Mouse (Mus musculus) midbrain, embryonic 11.5 days (tissue): Measurements from ENCODE around the gene Mgea5. TPM values are rescaled to one million over a fixed set of nuclear protein-coding genes. Genes with fewer than 3 reads are reported as not detected.

ENCODE experiments used
- ATAC-seq: fragments of 200-750 bp; cut with Nextera tagmentation; 2 replicates; pipeline ENCODE4 v1.8.0; 2017; ENCODE audit warnings: moderate TSS enrichment, moderate library complexity; ENCODE audit not compliant: low FRiP score
- DNase-seq: peaks from one replicate; pipeline ENCODE4 v3.0.0; 2015; ENCODE audit warnings: low spot score; ENCODE audit errors: missing footprints
- H3K27ac ChIP-seq: fragments of 300-500 bp; sonication (generic); 2 replicates; pipeline ENCODE4 v1.5.1; 2014; ENCODE audit warnings: low read depth, low read length
- H3K27me3 ChIP-seq: fragments of 300-500 bp; sonication (generic); 2 replicates; pipeline ENCODE4 v1.6.1; 2014; ENCODE audit warnings: mild to moderate bottlenecking, low read length, moderate library complexity, mixed read lengths; ENCODE audit not compliant: control insufficient read depth, insufficient read depth
- H3K36me3 ChIP-seq: fragments of 300-500 bp; sonication (generic); 2 replicates; pipeline ENCODE4 v1.6.1; 2014; ENCODE audit warnings: mild to moderate bottlenecking, low read length, moderate library complexity, mixed read lengths; ENCODE audit not compliant: control insufficient read depth, insufficient read depth
- H3K4me1 ChIP-seq: fragments of 300-500 bp; sonication (generic); 2 replicates; pipeline ENCODE4 v1.6.1; 2014; ENCODE audit warnings: low read length; ENCODE audit not compliant: control insufficient read depth, insufficient read depth
- H3K4me2 ChIP-seq: fragments of 300-500 bp; sonication (generic); 2 replicates; pipeline ENCODE4 v1.6.1; 2014; ENCODE audit warnings: mild to moderate bottlenecking, moderate library complexity
- H3K4me3 ChIP-seq: fragments of 300-500 bp; sonication (generic); 2 replicates; pipeline ENCODE4 v1.5.1; 2014; ENCODE audit warnings: low read depth, low read length
- H3K9ac ChIP-seq: fragments of 300-500 bp; sonication (generic); 2 replicates; pipeline ENCODE4 v1.6.1; 2014; ENCODE audit warnings: low read length
- H3K9me3 ChIP-seq: fragments of 300-500 bp; sonication (generic); 2 replicates; pipeline ENCODE4 v1.6.1; 2016; ENCODE audit warnings: low read length; ENCODE audit not compliant: control insufficient read depth
- WGBS: fragments of 180-500 bp; shearing (Covaris S2); extraction: QIAGEN DNeasy Blood & Tissue Kit; methylation state at CpG from one replicate; pipeline ENCODE4 v1.1.7; 2014; 5-methylcytosine and 5-hydroxymethylcytosine counted together
- polyA plus RNA-seq: library from polyadenylated mRNA; unstranded; fragments of >200 nt; fragmentation: Nextera tagmentation; extraction: Ambion mirVana; gene quantifications from 2 replicates; pipeline ENCODE4 v1.2.1, GENCODE M21; 2014

Mgea5 gene
- polyA plus RNA-seq = 68.8 and 78.9 TPM in 2 replicates

DNA sequence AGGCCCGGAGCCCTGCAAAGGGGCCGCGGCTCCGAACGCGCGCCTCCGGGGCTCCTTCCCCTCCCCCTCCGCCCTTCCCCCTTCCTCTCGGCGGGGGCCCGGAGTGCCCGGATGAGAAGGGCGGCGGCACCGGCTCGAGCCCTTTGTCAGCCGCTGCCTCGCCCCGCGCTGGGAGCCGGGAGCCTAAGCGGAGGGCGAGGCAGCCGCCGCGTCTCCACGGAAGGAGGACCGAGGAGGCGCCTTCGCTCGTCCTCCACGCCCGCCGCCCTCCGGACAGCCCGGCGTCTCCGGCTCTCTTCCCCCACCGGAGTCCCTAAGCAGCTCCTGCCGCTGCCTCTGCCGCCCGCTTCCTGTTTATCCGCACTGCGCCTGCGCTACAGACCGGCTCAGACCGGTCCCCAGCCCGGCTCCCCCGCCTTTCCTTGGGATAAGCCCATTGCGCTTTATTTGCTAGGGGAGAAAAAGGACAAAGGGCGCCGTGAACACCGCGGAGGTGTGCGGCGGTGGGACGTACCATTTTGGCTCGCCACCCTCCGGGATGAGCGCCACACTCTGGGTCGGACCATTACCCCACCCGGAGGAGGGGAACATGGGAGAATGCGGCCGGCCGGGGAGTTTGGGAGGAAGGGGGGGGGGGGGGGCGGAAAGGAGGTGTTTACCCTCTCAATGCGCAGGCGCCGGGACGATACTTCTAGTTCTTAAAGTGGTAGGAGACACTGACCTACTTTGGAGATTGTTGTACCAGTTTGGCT, at the start of gene Mgea5:
Mgea5 (minus strand) TSS at position 657 of the 752 bp plus-strand sequence.
- H3K9me3 ChIP-seq = no peaks in the 10 kb centered on the region
- no peaks in the 10 kb centered on the region for H3K36me3 ChIP-seq
- under 1% methylated on average over 48 of the region's 71 CpGs for WGBS
- peaks cover 17% of the 10 kb centered on the region for H3K4me1 ChIP-seq
- peak within 1 kb of the TSS; percentile 100 for H3K4me3 ChIP-seq
- peak within 1 kb of the TSS; percentile 76 for H3K4me2 ChIP-seq
- DNase-seq (peak; percentile 99), ATAC-seq (peak; percentile 97)
- peak within 1 kb of the TSS; percentile 98 for H3K9ac ChIP-seq
- no peaks in the 10 kb centered on the region for H3K27me3 ChIP-seq
- H3K27ac ChIP-seq = peak within 1 kb of the TSS; percentile 98

DNA sequence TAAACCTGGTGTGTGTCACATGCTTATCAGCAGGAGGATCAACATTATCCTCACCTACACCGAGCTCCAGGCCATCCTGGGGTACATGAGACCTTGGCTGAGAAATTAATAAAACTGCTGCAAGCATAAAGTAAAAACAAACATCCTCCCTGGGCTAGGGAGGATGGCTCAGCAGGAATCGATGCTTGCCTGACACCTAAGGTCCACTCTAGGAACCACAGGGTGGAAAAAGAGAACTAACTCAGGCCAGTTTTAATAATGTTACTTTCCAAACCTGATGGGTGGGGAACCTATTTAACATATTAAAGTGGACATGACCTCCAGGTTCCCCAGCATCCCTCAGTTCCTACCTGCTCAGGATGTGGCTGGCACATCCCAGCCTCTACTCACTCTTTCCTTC, 47.0 kb upstream of the Mgea5 start:
- no peak overlapping the region for H3K4me3 ChIP-seq
- ATAC-seq (no peak), DNase-seq (no peak)
- 63% methylated on average over 2 of the region's 2 CpGs for WGBS
- H3K4me1 ChIP-seq = no peaks in the 10 kb centered on the region
- H3K36me3 ChIP-seq = no peaks in the 10 kb centered on the region
- H3K9ac ChIP-seq = no peak overlapping the region
- H3K4me2 ChIP-seq = no peak overlapping the region
- H3K27me3 ChIP-seq = no peaks in the 10 kb centered on the region
- H3K27ac ChIP-seq = no peak overlapping the region
- no peaks in the 10 kb centered on the region for H3K9me3 ChIP-seq

DNA sequence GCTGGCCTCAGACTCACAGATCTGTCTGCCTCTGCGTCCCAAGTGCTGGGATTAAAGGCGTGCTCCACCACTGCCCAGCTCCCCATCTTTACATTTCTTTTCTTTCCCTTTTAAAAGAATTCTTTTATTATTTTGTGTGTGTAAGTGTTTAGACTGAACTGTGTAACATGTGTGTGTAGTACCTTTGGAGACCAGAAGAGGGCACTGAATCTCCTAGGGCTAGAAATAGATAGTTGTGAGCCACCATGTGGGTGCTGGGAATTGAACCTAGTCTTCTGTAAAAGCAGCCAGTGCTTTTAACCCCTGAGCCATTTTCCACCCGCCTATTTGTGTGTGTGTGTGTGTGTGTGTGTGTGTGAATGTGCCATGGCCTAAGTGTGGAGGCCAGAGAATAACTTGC, 44.1 kb upstream of the Mgea5 start:
- WGBS = 94% methylated on average over 3 of the region's 3 CpGs
- Histone ChIP-seq H3K9ac (no peak overlapping the region), H3K4me1 (no peaks in the 10 kb centered on the region), H3K36me3 (no peaks in the 10 kb centered on the region), H3K9me3 (no peaks in the 10 kb centered on the region), H3K27ac (no peak overlapping the region), H3K4me3 (no peak overlapping the region), H3K27me3 (no peaks in the 10 kb centered on the region), H3K4me2 (no peak overlapping the region)
- DNase-seq (no peak), ATAC-seq (no peak)

DNA sequence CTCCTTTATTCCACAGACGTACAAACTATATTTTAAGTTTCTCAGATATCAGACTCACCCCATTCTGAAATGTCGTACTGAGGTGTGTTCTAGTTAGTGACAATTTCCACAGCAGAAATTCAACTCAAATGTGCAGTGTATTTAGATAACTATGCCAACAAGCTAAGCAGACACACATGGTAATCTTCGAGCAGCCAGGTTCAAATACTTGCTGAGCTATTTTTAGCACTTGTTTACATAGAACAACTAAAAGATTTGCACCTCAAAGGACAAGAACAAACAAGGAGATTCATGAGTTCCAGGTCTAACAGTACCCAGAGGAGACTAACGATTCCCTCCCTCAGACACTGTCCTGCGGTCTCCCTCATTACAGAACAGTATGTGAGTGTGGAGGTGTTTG, 43.5 kb upstream of the Mgea5 start:
- no peak overlapping the region for H3K4me2 ChIP-seq
- H3K4me1 ChIP-seq = no peaks in the 10 kb centered on the region
- 86% methylated on average over 5 of the region's 5 CpGs for WGBS

DNA sequence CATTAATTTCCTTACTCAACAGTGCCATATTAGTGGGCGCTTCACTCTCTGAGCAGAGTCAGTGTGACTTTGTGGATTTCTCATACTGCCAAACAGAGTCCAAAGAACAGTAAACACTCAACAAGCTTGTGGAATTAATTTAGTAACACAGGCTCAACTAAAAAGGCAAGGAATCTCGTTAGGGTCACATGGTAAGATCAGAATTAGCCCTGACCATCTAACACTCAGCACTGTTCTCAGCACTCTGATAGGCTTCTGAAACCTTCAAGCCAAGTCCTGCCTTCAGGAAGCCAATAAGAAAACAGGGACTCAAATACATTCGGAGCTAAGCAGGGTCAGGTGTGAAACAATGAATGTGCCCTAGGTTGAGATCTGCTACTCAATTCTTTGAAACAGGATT, 42.5 kb upstream of the Mgea5 start:
- WGBS = 86% methylated on average over 3 of the region's 3 CpGs
- DNase-seq (no peak), ATAC-seq (no peak)
- Histone ChIP-seq H3K9ac (no peak overlapping the region), H3K36me3 (no peaks in the 10 kb centered on the region), H3K4me2 (no peak overlapping the region), H3K4me1 (no peaks in the 10 kb centered on the region), H3K27me3 (no peaks in the 10 kb centered on the region), H3K27ac (no peak overlapping the region), H3K4me3 (no peak overlapping the region), H3K9me3 (no peaks in the 10 kb centered on the region)

More for the DNA sequence above, 43.5 kb upstream of the Mgea5 start:
- DNase-seq (peak; percentile 54), ATAC-seq (no peak)
- no peaks in the 10 kb centered on the region for H3K9me3 ChIP-seq
- H3K9ac ChIP-seq = no peak overlapping the region
- H3K36me3 ChIP-seq = no peaks in the 10 kb centered on the region
- no peak overlapping the region for H3K27ac ChIP-seq
- no peaks in the 10 kb centered on the region for H3K27me3 ChIP-seq
- H3K4me3 ChIP-seq = no peak overlapping the region

DNA sequence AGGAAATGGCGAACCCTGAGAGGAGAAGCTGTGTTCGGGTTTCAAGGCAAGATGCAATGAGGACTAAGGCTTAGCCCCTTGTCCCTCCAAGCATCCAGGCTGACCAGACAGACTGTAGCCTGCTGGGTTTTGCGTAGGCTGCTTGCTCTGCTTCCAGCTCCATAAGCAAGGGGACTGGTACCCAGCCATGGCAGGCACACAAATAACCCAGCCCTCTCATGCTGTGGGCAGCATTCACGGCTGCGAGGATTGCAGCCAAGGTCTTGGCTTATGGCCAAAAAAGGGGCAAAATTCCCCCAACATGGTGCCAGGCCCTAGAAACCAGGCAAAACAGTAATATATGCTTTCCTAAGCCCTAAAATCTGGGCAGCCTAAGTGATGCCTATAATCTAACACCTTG, 38.2 kb upstream of the Mgea5 start:
- H3K4me3 ChIP-seq = no peak overlapping the region
- H3K36me3 ChIP-seq = no peaks in the 10 kb centered on the region
- H3K4me2 ChIP-seq = no peak overlapping the region
- H3K4me1 ChIP-seq = no peaks in the 10 kb centered on the region
- H3K9me3 ChIP-seq = no peaks in the 10 kb centered on the region
- no peaks in the 10 kb centered on the region for H3K27me3 ChIP-seq
- 87% methylated on average over 5 of the region's 5 CpGs for WGBS
- H3K27ac ChIP-seq = no peak overlapping the region
- ATAC-seq (no peak), DNase-seq (peak; percentile 33)
- no peak overlapping the region for H3K9ac ChIP-seq

DNA sequence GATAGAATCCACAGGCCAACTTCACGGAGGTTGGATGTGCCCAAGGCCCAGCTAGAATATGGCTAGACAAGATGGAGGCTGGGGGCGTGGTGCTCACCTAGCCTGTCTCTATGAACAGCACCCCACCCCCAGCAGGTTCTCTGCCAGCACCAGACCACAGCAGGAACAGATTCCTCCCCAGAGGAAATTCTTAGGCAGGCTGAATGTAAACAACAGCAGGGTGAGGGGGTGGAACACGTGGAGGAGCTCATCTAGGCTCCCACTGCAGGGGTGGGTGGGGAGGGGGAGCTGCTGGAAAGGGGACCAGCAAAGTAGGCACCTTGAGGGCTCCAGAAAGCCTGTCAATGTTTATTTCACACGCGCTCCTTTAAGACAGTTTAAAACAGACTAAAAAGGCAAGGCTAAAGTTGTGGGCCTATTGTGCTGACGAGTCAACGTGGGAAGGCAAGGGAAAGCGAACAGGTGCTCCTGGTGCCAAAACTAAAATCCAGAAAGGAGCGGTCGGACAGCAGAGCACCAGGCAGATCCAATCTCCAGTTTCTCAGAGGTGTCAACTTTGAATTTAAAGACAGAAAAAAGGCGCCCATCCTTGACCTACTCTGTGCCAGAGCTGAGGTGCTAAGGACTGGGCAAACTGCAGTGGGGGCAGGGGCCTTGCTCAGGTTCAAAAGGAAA, 34.3 kb upstream of the Mgea5 start:
- 69% methylated on average over 11 of the region's 11 CpGs for WGBS

DNA sequence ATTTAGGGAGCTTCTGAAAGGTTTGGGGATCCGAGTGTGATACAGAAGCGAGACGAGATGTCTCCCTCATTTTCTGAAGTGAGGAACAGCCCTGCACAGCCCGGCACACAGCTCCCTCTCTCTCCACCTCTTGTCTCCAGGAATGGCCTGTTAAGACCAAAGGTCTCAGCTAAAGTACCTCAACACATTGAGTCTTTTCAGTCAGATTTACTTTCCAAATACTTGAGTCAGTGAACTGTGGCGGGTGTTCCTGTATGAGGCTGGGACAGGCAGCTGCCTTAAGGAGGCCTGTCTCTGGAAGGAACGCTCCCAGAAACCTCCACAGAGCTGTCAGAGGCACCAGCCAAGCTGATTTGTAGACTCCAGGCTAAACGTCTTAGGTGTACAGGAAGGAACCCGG, 33.1 kb upstream of the Mgea5 start:
- no peaks in the 10 kb centered on the region for H3K36me3 ChIP-seq
- no peak overlapping the region for H3K27ac ChIP-seq
- 7% methylated on average over 8 of the region's 8 CpGs for WGBS
- ATAC-seq = no peak
- DNase-seq = peak; percentile 86
- no peak overlapping the region for H3K4me2 ChIP-seq
- no peaks in the 10 kb centered on the region for H3K9me3 ChIP-seq
- H3K4me1 ChIP-seq = peaks cover 24% of the 10 kb centered on the region
- H3K27me3 ChIP-seq = peaks cover 7% of the 10 kb centered on the region; the same call in 1 of the 2 replicates
- H3K9ac ChIP-seq = no peak overlapping the region
- no peak overlapping the region for H3K4me3 ChIP-seq

More for the DNA sequence above, 34.3 kb upstream of the Mgea5 start:
- no peaks in the 10 kb centered on the region for H3K36me3 ChIP-seq
- no peak overlapping the region for H3K4me3 ChIP-seq
- no peak overlapping the region for H3K9ac ChIP-seq
- no peak for DNase-seq
- no peak overlapping the region for H3K4me2 ChIP-seq
- ATAC-seq = no peak
- H3K27me3 ChIP-seq = peaks cover 7% of the 10 kb centered on the region; the same call in 1 of the 2 replicates
- peaks cover 15% of the 10 kb centered on the region for H3K4me1 ChIP-seq
- H3K27ac ChIP-seq = no peak overlapping the region
- H3K9me3 ChIP-seq = no peaks in the 10 kb centered on the region

DNA sequence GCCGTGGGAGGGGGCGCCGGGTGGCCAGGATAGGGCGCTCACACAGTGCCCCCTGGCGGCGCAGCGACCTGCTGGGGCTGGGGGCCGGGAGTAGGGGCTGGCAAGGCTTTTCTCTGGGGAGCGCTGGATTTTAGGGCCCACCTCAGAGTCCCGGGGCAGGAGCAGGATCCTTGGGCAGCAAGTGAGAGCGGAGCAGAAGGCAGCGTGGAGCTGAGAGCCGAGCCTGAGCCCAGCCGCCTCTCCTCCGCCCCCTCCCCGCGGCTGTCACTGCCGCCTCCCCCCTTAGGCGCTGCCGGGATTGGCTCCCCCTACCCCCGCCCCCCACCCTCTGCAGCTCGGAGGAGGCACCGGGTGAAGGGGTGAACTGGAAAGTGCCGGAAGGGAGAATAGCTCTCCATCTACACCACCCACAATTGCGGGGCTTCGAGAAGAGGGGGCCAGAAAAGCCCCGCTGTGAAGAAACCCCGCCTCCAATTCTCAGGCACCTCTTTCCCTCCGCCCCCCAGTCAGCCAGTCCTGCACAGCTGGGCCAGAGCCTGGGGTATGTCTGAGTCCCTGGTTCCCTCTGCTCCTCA, 32.3 kb upstream of the Mgea5 start, which contains the start of gene Kcnip2:
Kcnip2 (minus strand) TSS at position 231 of the 575 bp plus-strand sequence.
- DNase-seq = peak; percentile 95
- peaks cover 24% of the 10 kb centered on the region for H3K4me1 ChIP-seq
- H3K9ac ChIP-seq = peak within 1 kb of the TSS; percentile 59
- peak within 1 kb of the TSS; percentile 93 for H3K4me2 ChIP-seq
- peak within 1 kb of the TSS; percentile 40 for H3K4me3 ChIP-seq
- H3K9me3 ChIP-seq = no peaks in the 10 kb centered on the region
- H3K36me3 ChIP-seq = no peaks in the 10 kb centered on the region
- peaks cover 7% of the 10 kb centered on the region; the same call in 1 of the 2 replicates for H3K27me3 ChIP-seq
- H3K27ac ChIP-seq = no peak within 1 kb of the TSS
- under 1% methylated on average over 26 of the region's 29 CpGs for WGBS
- ATAC-seq = peak; percentile 52
